Mouse (Mus musculus) megakaryocyte, embryonic 14.5 days (primary cell): ENCODE data around the gene 5330417C22Rik. TPM values are rescaled to one million over a fixed set of nuclear protein-coding genes. Genes with fewer than 3 reads are reported as not detected.

Experiments used
- H3K27me3 ChIP-seq: replicated peaks from 2 replicates; pipeline ENCODE3; 2012; ENCODE audit warnings: inconsistent platforms
- H3K36me3 ChIP-seq: replicated peaks from 2 replicates; pipeline ENCODE3; 2012; ENCODE audit warnings: low read length, inconsistent platforms, mixed read lengths
- H3K4me1 ChIP-seq: 2 replicates; pipeline ENCODE4 v1.6.1; 2012; ENCODE audit warnings: inconsistent platforms
- H3K4me3 ChIP-seq: replicated peaks from 2 replicates; pipeline ENCODE3; 2012; ENCODE audit warnings: moderate library complexity, mild to moderate bottlenecking, inconsistent platforms
- H3K9me3 ChIP-seq: 2 replicates; pipeline ENCODE4 v1.6.1; 2012; ENCODE audit warnings: inconsistent platforms
- FLI1 ChIP-seq: IDR thresholded peaks from 2 replicates; pipeline ENCODE4 v1.6.1; 2012; ENCODE audit warnings: low read length, inconsistent platforms, mixed read lengths
- GATA1 ChIP-seq: IDR thresholded peaks from 3 replicates; pipeline ENCODE4 v1.6.1; 2012; ENCODE audit warnings: mixed read lengths, low read length, inconsistent platforms, borderline replicate concordance
- polyA plus RNA-seq: library from polyadenylated mRNA; stranded (reverse); fragments of >175 nt; gene quantifications from 2 replicates; pipeline ENCODE4 v1.2.3, GENCODE M21; 2012; ENCODE audit warnings: low replicate concordance; ENCODE audit not compliant: insufficient read depth

5330417C22Rik gene
- polyA plus RNA-seq, 1 experiment, result not detected

DNA sequence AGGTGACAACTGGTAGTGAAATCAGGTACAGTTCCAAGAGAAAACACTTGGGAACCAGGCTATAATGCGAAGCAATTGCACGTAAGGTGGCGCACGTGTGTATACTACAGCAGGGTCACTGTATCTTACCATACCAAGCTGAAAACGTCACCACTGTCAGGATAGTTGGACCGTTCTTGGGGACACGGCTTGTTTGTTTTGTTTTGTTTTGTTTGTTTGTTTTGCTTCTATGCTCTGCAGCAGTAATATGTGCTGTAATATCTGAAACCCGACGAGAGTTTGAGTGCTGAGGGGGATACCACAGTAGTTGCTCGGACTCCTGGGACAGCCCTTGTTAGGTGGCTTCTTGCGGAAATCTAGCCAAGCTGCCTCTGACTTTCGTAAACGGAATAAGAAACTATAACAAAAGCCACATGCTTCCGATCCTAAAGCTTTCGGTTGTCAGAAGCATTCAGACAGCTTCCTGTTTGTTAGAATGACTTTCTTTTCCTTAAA, 26.5 kb upstream of the 5330417C22Rik start:
- Histone ChIP-seq H3K9me3 (0 out of 2 replicates have a peak, but pooled peaks cover 2% of the 10 kb centered on the region), H3K4me1 (peaks cover 38% of the 10 kb centered on the region), H3K4me3 (peak overlapping the region; percentile 95), H3K36me3 (peaks cover 30% of the 10 kb centered on the region), H3K27me3 (no peaks in the 10 kb centered on the region)
- TF ChIP-seq FLI1 (no peak), GATA1 (no peak)

DNA sequence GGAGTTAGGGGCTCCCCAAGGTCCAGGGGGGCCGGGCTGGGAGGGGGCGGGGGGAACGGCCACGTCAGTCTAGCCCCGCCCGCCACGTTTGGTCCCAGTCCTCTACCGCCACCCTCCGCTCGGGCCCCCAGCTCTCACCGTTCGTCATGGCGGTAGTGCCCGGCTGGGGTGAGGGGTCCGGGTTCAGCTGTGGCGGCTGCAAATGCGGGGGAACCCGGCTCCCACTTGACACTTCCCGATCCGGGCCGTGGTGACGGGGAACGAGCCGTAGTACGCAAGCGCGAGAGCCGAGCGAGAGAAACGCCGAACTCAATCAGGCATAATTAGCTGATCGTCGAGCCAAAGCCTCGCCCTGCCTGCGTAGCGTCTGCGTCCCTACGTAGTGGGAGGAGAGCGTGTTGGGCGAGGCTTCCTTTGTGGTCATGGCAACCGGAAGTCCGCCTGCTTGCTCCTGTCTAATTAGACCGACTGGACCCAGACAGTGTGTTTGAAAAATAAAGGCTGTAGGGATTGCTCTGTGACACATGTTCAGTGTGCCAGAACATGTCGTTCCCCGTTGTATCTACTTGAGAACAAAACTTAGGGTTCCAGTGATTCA, 25.9 kb upstream of the 5330417C22Rik start, which contains the start of gene Tmem167b:
Gene Tmem167b (minus strand): TSS at position 334 of the 598 bp plus-strand sequence.
- TF ChIP-seq GATA1 (no peak), FLI1 (peak; percentile 88)
- Histone ChIP-seq H3K9me3 (0 out of 2 replicates have a peak, but pooled peaks cover 2% of the 10 kb centered on the region), H3K4me1 (peaks cover 33% of the 10 kb centered on the region), H3K27me3 (no peaks in the 10 kb centered on the region), H3K4me3 (peak within 1 kb of the TSS; percentile 95), H3K36me3 (peaks cover 36% of the 10 kb centered on the region)

DNA sequence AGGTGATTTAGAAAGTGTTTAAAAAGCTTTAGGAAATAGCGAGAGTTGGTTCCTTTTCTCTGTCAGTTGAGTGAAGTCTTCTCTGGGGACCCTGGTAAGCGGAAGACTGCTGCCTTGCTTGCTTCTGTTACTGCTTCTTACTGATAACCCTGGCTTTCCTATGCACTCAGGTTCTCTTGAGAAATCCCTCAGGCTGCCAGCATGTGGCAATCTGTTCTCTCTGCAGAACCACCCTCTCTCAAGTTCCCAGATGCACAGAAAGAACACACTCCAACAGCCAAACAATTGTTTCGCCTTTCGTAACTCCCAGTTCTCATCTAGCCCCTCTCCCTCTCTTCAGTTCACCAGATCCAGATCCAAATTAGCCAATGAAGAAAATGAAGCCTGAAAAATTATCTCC, 21.6 kb upstream of the 5330417C22Rik start:
- Histone ChIP-seq H3K4me3 (no peak overlapping the region), H3K27me3 (no peaks in the 10 kb centered on the region), H3K36me3 (peaks cover 50% of the 10 kb centered on the region), H3K9me3 (no peaks in the 10 kb centered on the region), H3K4me1 (peaks cover 25% of the 10 kb centered on the region)
- TF ChIP-seq GATA1 (no peak), FLI1 (no peak)

DNA sequence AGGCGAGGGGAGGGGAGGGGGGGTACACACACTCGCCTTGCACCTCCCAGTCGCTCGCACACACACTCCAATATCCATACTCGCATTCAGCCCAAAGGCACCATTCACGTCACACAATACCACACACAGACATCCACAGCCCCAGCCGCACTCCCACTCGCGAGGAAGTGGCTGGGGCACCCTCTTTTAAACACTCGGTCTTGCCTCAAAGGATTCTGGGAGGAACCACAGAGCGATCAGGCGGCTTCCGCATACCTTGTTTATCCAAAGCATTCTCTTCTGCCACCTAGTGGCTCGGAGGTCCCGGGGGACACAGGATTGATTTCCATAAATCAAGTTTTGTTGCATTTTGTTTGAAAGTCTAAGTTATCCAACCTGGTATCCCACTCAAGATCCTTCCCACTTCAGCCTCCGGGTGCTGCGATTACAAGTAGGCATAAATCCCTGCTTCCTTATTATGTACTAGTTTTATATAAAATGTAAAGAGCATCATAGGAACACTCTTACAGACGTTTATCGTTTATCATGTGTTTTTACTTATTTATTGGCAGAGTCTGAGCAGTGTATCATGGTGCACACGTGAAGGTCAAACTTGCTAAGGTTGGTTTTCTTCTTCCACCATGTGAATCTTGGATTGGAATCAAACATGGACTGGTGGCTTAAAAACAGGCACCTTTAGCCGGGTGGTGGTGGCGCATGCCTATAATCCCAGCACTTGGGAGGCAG, 18.4 kb upstream of the 5330417C22Rik start:
- Histone ChIP-seq H3K4me1 (peaks cover 6% of the 10 kb centered on the region), H3K9me3 (no peaks in the 10 kb centered on the region), H3K27me3 (peaks cover 7% of the 10 kb centered on the region), H3K36me3 (peaks cover 39% of the 10 kb centered on the region), H3K4me3 (peak overlapping the region; percentile 100)
- TF ChIP-seq GATA1 (no peak), FLI1 (0 out of 2 replicates have a peak, but pooled peaks have one; percentile 21)

DNA sequence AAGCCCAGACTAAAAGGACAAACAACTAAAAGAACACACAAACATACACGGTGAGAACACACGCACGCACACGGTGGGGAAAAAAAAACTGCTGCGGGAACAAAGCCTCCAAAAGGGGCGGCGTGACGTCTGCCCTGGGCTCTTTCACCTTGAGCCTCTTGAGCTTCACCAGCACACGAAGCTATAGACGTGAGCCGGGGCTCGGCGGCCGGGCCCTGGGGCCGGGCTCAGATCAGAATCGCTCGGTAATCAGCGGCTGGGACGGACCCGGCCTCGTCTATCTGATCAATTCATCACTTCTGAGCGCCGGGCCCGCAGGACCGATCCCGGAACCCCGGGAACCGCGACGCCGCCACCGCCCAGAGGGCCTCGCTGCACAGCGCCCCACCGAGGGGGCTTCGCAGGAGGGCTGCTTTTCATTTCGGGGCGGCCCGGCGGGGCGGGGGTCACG, 17.8 kb upstream of the 5330417C22Rik start:
- H3K27me3 ChIP-seq, result peaks cover 7% of the 10 kb centered on the region
- peaks cover 33% of the 10 kb centered on the region for H3K36me3 ChIP-seq
- peaks cover 6% of the 10 kb centered on the region; the same call in 1 of the 2 replicates for H3K9me3 ChIP-seq
- peaks cover 6% of the 10 kb centered on the region for H3K4me1 ChIP-seq
- H3K4me3 ChIP-seq, result peak overlapping the region; percentile 100
- no peak for TF ChIP-seq GATA1
- no peak for TF ChIP-seq FLI1

DNA sequence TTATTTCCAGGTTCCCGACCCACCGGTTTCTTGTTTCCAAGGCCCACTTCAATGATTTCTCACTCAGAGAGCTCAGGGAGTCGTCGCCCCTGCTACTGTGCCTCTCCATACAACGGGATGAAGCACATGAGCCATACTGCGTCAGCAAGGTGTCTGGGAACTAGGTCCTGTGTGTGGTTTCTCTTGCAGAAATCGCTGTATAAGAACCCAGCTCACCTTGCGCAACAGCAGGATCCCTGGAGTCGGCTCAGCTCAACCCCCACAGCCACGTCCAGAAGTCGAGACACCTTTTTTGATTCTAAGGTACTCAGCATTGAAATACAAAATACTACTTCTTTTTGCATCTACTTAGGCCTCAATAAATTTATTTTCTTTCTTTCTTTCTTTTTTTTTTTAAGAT, 6.0 kb upstream of the 5330417C22Rik start:
- Histone ChIP-seq H3K9me3 (peaks cover 7% of the 10 kb centered on the region), H3K4me1 (peaks cover 6% of the 10 kb centered on the region), H3K27me3 (peaks cover 31% of the 10 kb centered on the region), H3K4me3 (no peak overlapping the region), H3K36me3 (no peaks in the 10 kb centered on the region)
- no peak for TF ChIP-seq GATA1
- TF ChIP-seq FLI1, result no peak

DNA sequence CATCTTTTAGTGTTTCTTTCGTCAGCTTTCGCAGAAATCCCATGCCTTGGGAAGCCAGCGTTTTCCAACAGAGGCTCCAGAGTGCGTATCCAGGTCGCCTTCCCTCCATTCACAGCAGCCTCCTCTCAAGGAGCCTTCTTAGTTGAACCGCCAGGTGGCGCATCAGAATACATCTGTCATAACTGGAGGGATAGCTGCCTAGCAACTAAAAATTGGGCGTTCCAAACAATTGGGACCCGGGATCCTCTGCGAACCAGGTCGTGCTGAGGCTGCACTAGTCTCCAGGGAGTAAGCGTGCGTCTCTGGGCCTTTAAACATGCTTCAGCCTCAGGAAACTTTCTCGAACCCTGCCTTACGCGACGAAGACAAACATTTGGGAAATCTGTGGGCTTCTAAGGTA, 967 bp upstream of the 5330417C22Rik start:
- H3K27me3 ChIP-seq, result peaks cover 53% of the 10 kb centered on the region
- H3K4me1 ChIP-seq, result peaks cover 19% of the 10 kb centered on the region
- H3K4me3 ChIP-seq, result peak overlapping the region; percentile 83
- TF ChIP-seq FLI1 (no peak), GATA1 (no peak)
- no peaks in the 10 kb centered on the region for H3K36me3 ChIP-seq
- H3K9me3 ChIP-seq, result no peaks in the 10 kb centered on the region

DNA sequence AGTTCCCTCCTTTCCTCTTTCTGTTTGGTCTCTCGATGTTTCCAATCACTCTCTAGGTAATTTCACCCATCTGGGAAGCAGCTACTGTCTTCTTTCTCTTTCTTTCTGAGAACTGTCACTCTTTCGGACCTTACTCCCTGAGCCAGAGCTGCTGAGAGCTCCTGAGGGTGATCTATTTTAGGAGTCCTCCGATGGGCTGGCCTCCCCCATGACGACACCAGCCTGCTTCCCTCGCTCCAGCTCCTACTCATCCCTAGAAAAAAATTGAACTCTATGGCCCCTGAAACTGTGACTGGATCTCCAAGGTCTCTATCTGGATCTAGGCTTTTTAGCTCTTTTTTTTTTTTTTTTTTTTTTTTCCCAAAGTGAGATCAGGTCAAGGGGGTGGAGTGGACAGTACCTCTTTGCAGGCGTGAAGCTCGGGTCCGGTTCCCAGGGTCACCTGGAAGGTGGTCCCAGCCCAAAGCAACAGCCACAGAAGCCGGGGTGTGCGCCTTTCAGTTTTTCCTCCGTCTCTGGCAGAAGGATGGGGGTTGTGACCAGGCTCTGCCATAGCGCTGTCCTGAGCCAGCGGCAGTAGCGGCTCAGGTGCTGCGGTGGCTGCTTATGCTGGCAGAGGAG, 330 bp downstream of the 5330417C22Rik start:
- H3K9me3 ChIP-seq, result no peaks in the 10 kb centered on the region
- TF ChIP-seq GATA1 (no peak), FLI1 (no peak)
- H3K4me3 ChIP-seq, result peak overlapping the region; percentile 88
- H3K36me3 ChIP-seq, result no peaks in the 10 kb centered on the region
- peaks cover 19% of the 10 kb centered on the region for H3K4me1 ChIP-seq
- H3K27me3 ChIP-seq, result peaks cover 53% of the 10 kb centered on the region

DNA sequence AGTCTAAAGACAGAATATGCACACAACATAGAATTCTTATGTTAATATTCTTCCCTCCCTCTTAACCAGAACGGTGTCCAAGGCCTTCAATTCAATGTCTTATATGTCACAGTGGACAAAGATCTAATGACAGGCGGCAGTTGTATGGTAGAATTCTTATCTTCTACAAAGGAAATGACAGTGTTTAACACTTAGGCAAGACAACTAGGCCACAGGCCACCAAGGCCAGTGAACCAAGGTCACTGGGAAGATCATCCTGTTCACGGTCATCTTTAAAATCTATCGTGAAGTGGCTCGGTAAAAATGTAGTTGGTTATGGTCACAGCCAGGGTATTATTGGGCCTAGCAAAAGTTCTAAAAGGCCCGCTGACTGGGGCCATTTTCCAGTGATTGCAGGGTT, 2.4 kb downstream of the 5330417C22Rik start, which contains the start of gene 1700013F07Rik:
Gene 1700013F07Rik (plus strand): TSS at position 200 of the 400 bp plus-strand sequence.
- no peak within 1 kb of the TSS for H3K4me3 ChIP-seq
- H3K27me3 ChIP-seq, result peaks cover 57% of the 10 kb centered on the region
- H3K36me3 ChIP-seq, result no peaks in the 10 kb centered on the region
- TF ChIP-seq FLI1, result no peak
- no peak for TF ChIP-seq GATA1
- H3K9me3 ChIP-seq, result peaks cover 5% of the 10 kb centered on the region; the same call in 1 of the 2 replicates
- peaks cover 19% of the 10 kb centered on the region for H3K4me1 ChIP-seq
